8 mouse cellular contexts compared by ENCODE assay signal in genomic region chr2:127207547-127208451, GRCm38 (mm10). TPM values are rescaled to one million over a fixed set of nuclear protein-coding genes. Genes with fewer than 3 reads are reported as not detected.
DNase-seq lines count a peak whose midpoint lies in the region; ATAC-seq and TF ChIP-seq lines count a peak whose summit lies in the region.

Gene 1810024B03Rik, minus strand, starts transcription at chr2:127208280.
Gene Snrnp200, plus strand, starts transcription at chr2:127208386.

- TF ChIP-seq EP300 in liver, embryonic 14.5 days (IDR thresholded peaks at IDR 0.05; ENCODE audit: low read depth): no peak
- TF ChIP-seq EP300 in stomach, postnatal 0 days (optimal IDR thresholded peaks at IDR 0.05): no peak

- peak; percentile 92 to 95 for DNase-seq in CD8-positive naive resting alpha-beta T cell, adult 2 months (ENCODE audit: low read depth in 2 of 2, low spot score in 2 of 2)
- DNase-seq in c-Kit-positive CD71-negative TER-119-negative erythroid progenitor cells, embryonic 14.5 days (ENCODE audit: low read depth): peak; percentile 94
- DNase-seq in forebrain, embryonic 10.5 days (ENCODE audit: extremely low spot score, low spot score): peak; percentile 94
- peak; percentile 97 to 98 for DNase-seq in kidney, postnatal 25 days
- peak; percentile 95 to 96 (median 96) for DNase-seq in liver, embryonic 14.5 days (ENCODE audit: low read depth in 3 of 3, low spot score in 3 of 3)
- peak; percentile 95 for DNase-seq in neural tube, embryonic 11.5 days (ENCODE audit: low spot score)
- DNase-seq in stomach, postnatal 0 days (ENCODE audit: low spot score): peak; percentile 93

- peak within 1 kb of the TSS; percentile 78 for H3K9ac ChIP-seq in heart, embryonic 15.5 days
- H3K9ac ChIP-seq in liver, embryonic 14.5 days (replicated peaks): peak within 1 kb of the TSS; percentile 82
- peak within 1 kb of the TSS; percentile 68 for H3K9ac ChIP-seq in neural tube, embryonic 11.5 days (ENCODE audit: low read length)
- H3K9ac ChIP-seq in stomach, postnatal 0 days (ENCODE audit: low read length): peak within 1 kb of the TSS; percentile 81

- H3K9me3 ChIP-seq in forebrain, embryonic 10.5 days: no peaks in the 10 kb centered on the region
- no peaks in the 10 kb centered on the region for H3K9me3 ChIP-seq in heart, embryonic 15.5 days (replicated peaks)
- H3K9me3 ChIP-seq in liver, embryonic 14.5 days (ENCODE audit: control insufficient read depth, low read length): no peaks in the 10 kb centered on the region
- no peaks in the 10 kb centered on the region for H3K9me3 ChIP-seq in neural tube, embryonic 11.5 days (ENCODE audit: control insufficient read depth, low read length)
- no peaks in the 10 kb centered on the region for H3K9me3 ChIP-seq in stomach, postnatal 0 days (ENCODE audit: control insufficient read depth, low read length)

- TF ChIP-seq CTCF in liver, embryonic 14.5 days (IDR thresholded peaks at IDR 0.05; ENCODE audit: low read depth): no peak
- no peak for TF ChIP-seq CTCF in stomach, postnatal 0 days (IDR thresholded peaks at IDR 0.05; ENCODE audit: low read depth)

- H3K4me1 ChIP-seq in forebrain, embryonic 10.5 days: peaks cover 19% of the 10 kb centered on the region
- H3K4me1 ChIP-seq in heart, embryonic 15.5 days (replicated peaks): peaks cover 9% of the 10 kb centered on the region
- H3K4me1 ChIP-seq in liver, embryonic 14.5 days (replicated peaks; ENCODE audit: control insufficient read depth in 2 of 2, insufficient read depth in 2 of 2, low read length in 1 of 2): peaks cover 7 to 12% of the 10 kb centered on the region in 2 experiments; a peak in 3 of 4 replicates
- peaks cover 7% of the 10 kb centered on the region; the same call in 1 of the 2 replicates for H3K4me1 ChIP-seq in neural tube, embryonic 11.5 days (ENCODE audit: control insufficient read depth, insufficient read depth, low read length)
- H3K4me1 ChIP-seq in stomach, postnatal 0 days (replicated peaks; ENCODE audit: control insufficient read depth, insufficient read depth): no peaks in the 10 kb centered on the region

- no peaks in the 10 kb centered on the region for H3K27me3 ChIP-seq in forebrain, embryonic 10.5 days (ENCODE audit: poor library complexity, severe bottlenecking)
- no peaks in the 10 kb centered on the region for H3K27me3 ChIP-seq in heart, embryonic 15.5 days
- H3K27me3 ChIP-seq in liver, embryonic 14.5 days (ENCODE audit: control insufficient read depth, insufficient read depth, low read length): no peaks in the 10 kb centered on the region
- H3K27me3 ChIP-seq in neural tube, embryonic 11.5 days (ENCODE audit: control insufficient read depth, insufficient read depth, low read length): no peaks in the 10 kb centered on the region
- no peaks in the 10 kb centered on the region for H3K27me3 ChIP-seq in stomach, postnatal 0 days (ENCODE audit: control insufficient read depth, insufficient read depth, low read length)

- peak; percentile 98 for ATAC-seq in heart, embryonic 15.5 days (replicated peaks; ENCODE audit: insufficient number of reproducible peaks, insufficient read depth, low FRiP score, low read depth)
- ATAC-seq in liver, embryonic 14.5 days (ENCODE audit: insufficient read depth): peak; percentile 96
- ATAC-seq in neural tube, embryonic 11.5 days (ENCODE audit: insufficient read depth, low FRiP score, low TSS enrichment): peak; percentile 98
- peak; percentile 100 for ATAC-seq in stomach, postnatal 0 days (ENCODE audit: low FRiP score, low TSS enrichment)

- WGBS in forebrain, embryonic 10.5 days: 12% methylated on average over 36 of the region's 36 CpGs
- WGBS in heart, embryonic 15.5 days: 10% methylated on average over 36 of the region's 36 CpGs
- WGBS in liver, embryonic 14.5 days (ENCODE audit: insufficient replicate concordance): 8% methylated on average over 36 of the region's 36 CpGs
- 12% methylated on average over 36 of the region's 36 CpGs for WGBS in neural tube, embryonic 11.5 days
- WGBS in stomach, postnatal 0 days: 11% methylated on average over 36 of the region's 36 CpGs

- peak within 1 kb of the TSS; percentile 64 for H3K4me3 ChIP-seq in forebrain, embryonic 10.5 days
- H3K4me3 ChIP-seq in heart, embryonic 15.5 days: peak within 1 kb of the TSS; percentile 86
- peak within 1 kb of the TSS; percentile 80 to 85 for H3K4me3 ChIP-seq in liver, embryonic 14.5 days (ENCODE audit: insufficient read depth in 1 of 2, low read depth in 2 of 2, low read length in 2 of 2)
- H3K4me3 ChIP-seq in neural tube, embryonic 11.5 days (ENCODE audit: low read depth, low read length): peak within 1 kb of the TSS; percentile 56
- peak within 1 kb of the TSS; percentile 77 for H3K4me3 ChIP-seq in stomach, postnatal 0 days (ENCODE audit: low read depth, low read length)

- peak within 1 kb of the TSS; percentile 84 for H3K27ac ChIP-seq in forebrain, embryonic 10.5 days
- peak within 1 kb of the TSS; percentile 71 for H3K27ac ChIP-seq in heart, embryonic 15.5 days
- peak within 1 kb of the TSS; percentile 47 for H3K27ac ChIP-seq in liver, embryonic 14.5 days
- no peak within 1 kb of the TSS for H3K27ac ChIP-seq in neural tube, embryonic 11.5 days (ENCODE audit: low read depth, low read length)
- peak within 1 kb of the TSS; percentile 76 for H3K27ac ChIP-seq in stomach, postnatal 0 days (replicated peaks)

- H3K4me2 ChIP-seq in heart, embryonic 15.5 days: peak within 1 kb of the TSS; percentile 66
- peak within 1 kb of the TSS; percentile 89 for H3K4me2 ChIP-seq in liver, embryonic 14.5 days (ENCODE audit: low read depth)
- peak within 1 kb of the TSS; percentile 72 for H3K4me2 ChIP-seq in neural tube, embryonic 11.5 days (ENCODE audit: low read depth)
- peak within 1 kb of the TSS; percentile 59 for H3K4me2 ChIP-seq in stomach, postnatal 0 days (replicated peaks; ENCODE audit: low read depth)

- peaks cover 40% of the 10 kb centered on the region for H3K36me3 ChIP-seq in forebrain, embryonic 10.5 days (replicated peaks)
- H3K36me3 ChIP-seq in heart, embryonic 15.5 days: peaks cover 24% of the 10 kb centered on the region
- peaks cover 27% of the 10 kb centered on the region for H3K36me3 ChIP-seq in liver, embryonic 14.5 days (replicated peaks; ENCODE audit: control insufficient read depth, insufficient read depth, low read depth)
- H3K36me3 ChIP-seq in neural tube, embryonic 11.5 days (ENCODE audit: control insufficient read depth, insufficient read depth, low read length): peaks cover 13% of the 10 kb centered on the region
- H3K36me3 ChIP-seq in stomach, postnatal 0 days (ENCODE audit: control insufficient read depth, insufficient read depth, low read length): peaks cover 13% of the 10 kb centered on the region

RNA-seq across cellular contexts. Expression of gene 1810024B03Rik, which starts in this region (rescaled TPM):
- 2.5 and 3.2 TPM in 2 replicates for polyA plus RNA-seq in forebrain, embryonic 10.5 days (2016; fragmentation: Nextera tagmentation; extraction: Ambion mirVana)
- 1.4 TPM in 2 replicates for polyA plus RNA-seq in heart, embryonic 15.5 days (2015; fragmentation: Nextera tagmentation; extraction: Ambion mirVana)
- 0.23 and 0.57 TPM in 2 replicates for polyA plus RNA-seq in liver, embryonic 14.5 days (2012; rRNA removed)
- polyA plus RNA-seq in liver, embryonic 14.5 days (2014; fragmentation: Nextera tagmentation; extraction: Ambion mirVana): 0.81 and 0.96 TPM in 2 replicates
- polyA plus RNA-seq in neural tube, embryonic 11.5 days (2014; fragmentation: Nextera tagmentation; extraction: Ambion mirVana): 1.9 and 4.0 TPM in 2 replicates
- 1.7 and 1.8 TPM in 2 replicates for polyA plus RNA-seq in stomach, postnatal 0 days (2015; fragmentation: Nextera tagmentation; extraction: Ambion mirVana)

RNA-seq across cellular contexts. Expression of gene Snrnp200, which starts in this region (rescaled TPM):
- 112 and 115 TPM in 2 replicates for polyA plus RNA-seq in forebrain, embryonic 10.5 days (2016; fragmentation: Nextera tagmentation; extraction: Ambion mirVana)
- 32.3 and 43.7 TPM in 2 replicates for polyA plus RNA-seq in heart, embryonic 15.5 days (2015; fragmentation: Nextera tagmentation; extraction: Ambion mirVana)
- 18.2 and 27.5 TPM in 2 replicates for polyA plus RNA-seq in liver, embryonic 14.5 days (2012; rRNA removed)
- polyA plus RNA-seq in liver, embryonic 14.5 days (2014; fragmentation: Nextera tagmentation; extraction: Ambion mirVana): 28.1 and 33.3 TPM in 2 replicates
- polyA plus RNA-seq in neural tube, embryonic 11.5 days (2014; fragmentation: Nextera tagmentation; extraction: Ambion mirVana): 100 and 110 TPM in 2 replicates
- 13.8 and 16.9 TPM in 2 replicates for polyA plus RNA-seq in stomach, postnatal 0 days (2015; fragmentation: Nextera tagmentation; extraction: Ambion mirVana)
